Mouse (Mus musculus): ENCODE results near the gene Twf2. TPM values are rescaled to one million over a fixed set of nuclear protein-coding genes. Genes with fewer than 3 reads are reported as not detected.

Twf2 gene
- polyA plus RNA-seq (2012; rRNA removed) = 14.1 and 15.9 TPM in 2 replicates

GRCm38 (mm10) chr9:106202819-106203636 is at the start of gene Twf2:
TSS of gene Twf2 (plus strand) at chr9:106203108.

DNA sequence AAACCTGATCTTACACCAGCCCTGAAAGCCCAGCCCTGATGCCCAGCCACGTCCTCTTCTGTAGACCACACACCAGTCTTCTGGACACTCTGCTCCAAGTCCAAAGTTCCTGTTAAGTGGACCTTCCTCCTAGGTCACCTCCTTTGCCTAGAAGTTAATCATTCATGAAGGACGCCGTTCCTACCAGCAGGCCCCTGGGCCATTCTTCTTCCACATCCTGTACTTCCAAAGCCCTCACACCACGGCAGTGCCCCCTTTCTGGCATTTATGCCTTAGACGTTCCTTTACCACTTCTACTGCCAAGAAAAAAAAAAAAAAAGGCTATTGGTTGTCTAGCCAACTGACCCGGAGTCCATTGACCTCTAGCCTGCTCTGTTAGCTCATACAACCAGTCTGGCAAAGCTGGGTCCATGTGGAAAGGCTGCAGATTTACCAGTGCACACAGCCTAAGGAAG is 44.8 kb upstream of the Twf2 start, which contains the start of gene Glyctk:
Gene Glyctk (minus strand): TSS at position 102 of the 455 bp plus-strand sequence.

GRCm38 (mm10) chr9:106170556-106171345 is 32.2 kb upstream of the Twf2 start, which contains the start of gene Wdr82:
TSS of gene Wdr82 (plus strand) at chr9:106170928.

GRCm38 (mm10) chr9:106199535-106200272 is 3.2 kb upstream of the Twf2 start, which contains the start of gene Ppm1m:
TSS of gene Ppm1m (minus strand) at chr9:106199746.

DNA sequence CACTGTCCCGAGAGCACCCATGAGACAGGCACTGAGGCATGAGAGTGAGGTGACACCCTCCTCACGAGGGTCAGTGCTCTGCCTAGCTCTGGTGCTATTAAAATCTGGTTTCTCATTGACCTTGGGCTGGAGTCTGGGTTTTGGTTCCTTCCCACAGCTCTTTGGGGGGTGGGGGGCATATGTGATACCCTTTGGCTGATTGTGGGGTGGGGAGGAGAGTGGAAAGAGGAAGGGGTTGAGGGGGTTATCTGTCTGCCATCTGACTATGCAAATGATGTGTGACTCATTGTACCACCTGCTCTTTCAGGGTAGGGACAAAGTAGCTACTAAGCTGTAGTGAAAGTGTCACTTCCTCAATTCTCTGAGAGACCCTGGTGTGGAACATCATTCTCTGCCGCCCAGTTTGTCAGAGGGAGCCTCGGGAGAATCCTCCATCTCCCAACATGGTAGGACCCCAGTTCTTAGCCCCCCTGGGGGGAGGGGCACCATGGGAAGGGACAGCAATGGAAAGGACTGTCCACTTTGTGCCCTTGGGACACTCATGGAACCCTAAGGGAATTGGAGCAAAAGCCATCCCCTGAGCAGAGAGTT is 19.4 kb downstream of the Twf2 start, which contains the start of gene Tlr9:
Gene Tlr9 (plus strand): TSS at position 338 of the 591 bp plus-strand sequence.

Other genes starting within 250 kb of the Twf2 start
- gene Col6a5, start 242.5 kb upstream of the Twf2 start, polyA plus RNA-seq (2012; rRNA removed) = 0.01 TPM in 2 replicates
- gene Col6a4, start 106.3 kb upstream of the Twf2 start, polyA plus RNA-seq (2012; rRNA removed) = 0.03 TPM in 2 replicates
- 10.8 and 12.9 TPM in 2 replicates for gene Glyctk, start 45.0 kb upstream of the Twf2 start, polyA plus RNA-seq (2012; rRNA removed)
- gene Wdr82, start 32.2 kb upstream of the Twf2 start, polyA plus RNA-seq (2012; rRNA removed) = 23.6 and 29.7 TPM in 2 replicates
- gene Ppm1m, start 3.4 kb upstream of the Twf2 start, polyA plus RNA-seq (2012; rRNA removed) = 8.7 and 9.0 TPM in 2 replicates
- 0.24 and 0.31 TPM in 2 replicates for gene Tlr9, start 19.5 kb downstream of the Twf2 start, polyA plus RNA-seq (2012; rRNA removed)
- gene Alas1, start 45.5 kb downstream of the Twf2 start, polyA plus RNA-seq (2012; rRNA removed) = 27.4 and 36.1 TPM in 2 replicates
- gene Poc1a, start 78.0 kb downstream of the Twf2 start, polyA plus RNA-seq (2012; rRNA removed) = 15.0 and 18.7 TPM in 2 replicates
- 7.6 and 8.5 TPM in 2 replicates for gene Dusp7, start 165.5 kb downstream of the Twf2 start, polyA plus RNA-seq (2012; rRNA removed)
- gene Rpl29, start 226.3 kb downstream of the Twf2 start, polyA plus RNA-seq (2012; rRNA removed) = 761 and 850 TPM in 2 replicates
- gene Acy1, start 235.2 kb downstream of the Twf2 start, polyA plus RNA-seq (2012; rRNA removed) = 11.9 and 13.8 TPM in 2 replicates
- gene Abhd14b, start 244.4 kb downstream of the Twf2 start, polyA plus RNA-seq (2012; rRNA removed) = 15.2 and 18.6 TPM in 2 replicates
- gene Abhd14a, start 244.6 kb downstream of the Twf2 start, polyA plus RNA-seq (2012; rRNA removed) = 15.4 and 17.1 TPM in 2 replicates

All from liver, embryonic 14 days (tissue).